Mouse (Mus musculus) small intestine, adult 2 months (tissue): ENCODE results near the gene a.

ENCODE experiments used
- CTCF ChIP-seq: fragments of 200-500 bp; IDR thresholded peaks from 2 replicates; pipeline ENCODE4 v1.5.1; 2012; ENCODE audit warnings: low read depth, mild to moderate bottlenecking, control low read depth, inconsistent platforms, low read length, moderate library complexity, mixed read lengths; ENCODE audit not compliant: insufficient replicate concordance, insufficient read length; ENCODE audit errors: extremely low read depth
- POLR2A ChIP-seq: fragments of 200-500 bp; IDR thresholded peaks from 2 replicates; pipeline ENCODE4 v1.6.1; 2012; ENCODE audit warnings: low read depth, mild to moderate bottlenecking, control low read depth, inconsistent platforms, low read length, moderate library complexity

DNA sequence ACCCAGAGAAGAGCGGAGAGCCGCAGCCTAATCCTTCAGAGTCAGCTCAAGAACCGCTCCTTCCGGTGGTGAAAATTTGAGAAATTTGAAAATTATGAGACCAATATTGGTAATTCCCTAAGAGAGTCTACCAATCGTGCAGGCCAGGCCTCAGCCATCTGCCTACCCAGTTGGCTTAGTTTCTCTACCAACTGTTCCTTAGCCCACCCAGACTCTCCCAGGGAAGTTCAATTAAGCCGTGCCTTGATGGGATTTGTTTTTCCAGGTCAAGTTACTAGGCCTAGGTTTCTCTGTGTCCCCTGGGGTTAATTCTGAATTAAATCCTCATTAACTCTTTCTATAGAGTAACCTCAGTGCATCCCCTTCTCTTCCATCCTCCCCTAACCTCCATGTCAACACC, 221.8 kb downstream of the a start:
- no peak for TF ChIP-seq CTCF
- TF ChIP-seq POLR2A: no peak
